Mouse (Mus musculus) adrenal gland, adult 2 months (tissue): ENCODE results near the gene Adam3. TPM values are rescaled to one million over a fixed set of nuclear protein-coding genes. Genes with fewer than 3 reads are reported as not detected.

Experiments
- DNase-seq: peaks from one replicate; pipeline ENCODE4 v3.0.0; 2021
- long read RNA-seq: library from polyadenylated mRNA; stranded (forward); transcript quantifications from one replicate; pipeline ENCODE4 v2.0.0, GENCODE M21; 2021
- polyA plus RNA-seq: library from polyadenylated mRNA; depleted of rRNA; stranded (reverse); fragments of >200 nt; gene quantifications from 2 replicates; pipeline ENCODE4 v1.2.3, GENCODE M21; 2012; rRNA removed
- total RNA-seq, 2 experiments: library from RNA; stranded (reverse); gene quantifications; 2 replicates each; pipeline ENCODE4 v1.2.3; 2021

The Adam3 gene
- not detected for total RNA-seq
- not detected in 2 replicates for polyA plus RNA-seq
- long read RNA-seq, result 0 reads

GRCm38 (mm10) chr8:24725630-24726029 is at the start of gene Adam3:
TSS of gene Adam3 (minus strand) at chr8:24725852.
- no peak for DNase-seq

GRCm38 (mm10) chr8:24724886-24725626 is 596 bp downstream of the Adam3 start:
- DNase-seq, result no peak

Other genes with a start within 250 kb of the Adam3 start
- gene Adam5, start 98.5 kb upstream of the Adam3 start, total RNA-seq, result under 1 TPM; 0.29 to 0.69 TPM
- 0.04 TPM in 1 of 2 replicates, not detected in the other for gene Adam5, start 98.5 kb upstream of the Adam3 start, polyA plus RNA-seq